Mouse (Mus musculus): ENCODE measurements around the gene Fam227a.
A peak's percentile ranks its signal among the peaks of the same experiment; 100 is the strongest.
"Not testable (repeated sequence)": the region's sequence is repeated elsewhere in the genome, so short reads cannot be mapped to it uniquely, and the experiment has no call there.

The Fam227a gene

GRCm38 (mm10) chr15:79684616-79685015 is 25.9 kb upstream of the Fam227a start:
- no peak for DNase-seq (ENCODE audit: low read depth, low spot score)

- no peak for DNase-seq (ENCODE audit: low read depth, low spot score)
Measured at GRCm38 (mm10) chr15:79683707-79684465, 25.1 kb upstream of the Fam227a start.

- no peak for DNase-seq (ENCODE audit: low read depth, low spot score)
Measured at GRCm38 (mm10) chr15:79683146-79683545, 24.4 kb upstream of the Fam227a start.

- peak; percentile 67 for DNase-seq (ENCODE audit: low read depth, low spot score)
Measured at GRCm38 (mm10) chr15:79681973-79682372, 23.2 kb upstream of the Fam227a start.

- no peak for DNase-seq (ENCODE audit: low read depth, low spot score)
Measured at GRCm38 (mm10) chr15:79677936-79678335, 19.2 kb upstream of the Fam227a start.

- DNase-seq (ENCODE audit: low read depth, low spot score), result not testable (repeated sequence)
Measured at GRCm38 (mm10) chr15:79671828-79672348, 13.1 kb upstream of the Fam227a start.

- DNase-seq (ENCODE audit: low read depth, low spot score), result no peak
Measured at GRCm38 (mm10) chr15:79670972-79671299, 12.2 kb upstream of the Fam227a start.

- DNase-seq (ENCODE audit: low read depth, low spot score), result peak; percentile 94
Measured at GRCm38 (mm10) chr15:79670249-79670971, 11.7 kb upstream of the Fam227a start, which contains the start of gene Tomm22. Gene Tomm22 (plus strand): TSS chr15:79670861.

- DNase-seq (ENCODE audit: low read depth, low spot score), result peak; percentile 43
Measured at GRCm38 (mm10) chr15:79669195-79669594, 10.4 kb upstream of the Fam227a start.

- no peak for DNase-seq (ENCODE audit: low read depth, low spot score)
Measured at GRCm38 (mm10) chr15:79664666-79665065, 5.9 kb upstream of the Fam227a start.

- peak; percentile 86 for DNase-seq (ENCODE audit: low read depth, low spot score)
Measured at GRCm38 (mm10) chr15:79661852-79662251, 3.1 kb upstream of the Fam227a start.

GRCm38 (mm10) chr15:79657837-79658530 is 772 bp downstream of the Fam227a start:
- DNase-seq (ENCODE audit: low read depth, low spot score), result peak; percentile 91

- no peak for DNase-seq (ENCODE audit: low read depth, low spot score)
Measured at GRCm38 (mm10) chr15:79656451-79656850, 2.3 kb downstream of the Fam227a start.

GRCm38 (mm10) chr15:79651481-79651880 is 7.3 kb downstream of the Fam227a start:
- peak; percentile 70 for DNase-seq (ENCODE audit: low read depth, low spot score)

- peak; percentile 82 for DNase-seq (ENCODE audit: low read depth, low spot score)
Measured at GRCm38 (mm10) chr15:79650569-79650968, 8.2 kb downstream of the Fam227a start.

GRCm38 (mm10) chr15:79648130-79648529 is 10.6 kb downstream of the Fam227a start:
- no peak for DNase-seq (ENCODE audit: low read depth, low spot score)

GRCm38 (mm10) chr15:79645483-79645882 is 13.3 kb downstream of the Fam227a start:
- DNase-seq (ENCODE audit: low read depth, low spot score), result no peak

- DNase-seq (ENCODE audit: low read depth, low spot score), result no peak
Measured at GRCm38 (mm10) chr15:79641135-79641817, 17.5 kb downstream of the Fam227a start.

- DNase-seq (ENCODE audit: low read depth, low spot score), result peak; percentile 68
Measured at GRCm38 (mm10) chr15:79630471-79630870, 28.3 kb downstream of the Fam227a start.

GRCm38 (mm10) chr15:79619770-79620414 is 38.9 kb downstream of the Fam227a start:
- DNase-seq (ENCODE audit: low read depth, low spot score), result peak; percentile 55

- DNase-seq (ENCODE audit: low read depth, low spot score), result no peak
Measured at GRCm38 (mm10) chr15:79618456-79618855, 40.3 kb downstream of the Fam227a start.

All from ES-CJ7 (cell line).